Mouse (Mus musculus) olfactory bulb, adult 2 months (tissue): ENCODE measurements around the gene Olfr554.

ENCODE experiments used
- CTCF ChIP-seq: fragments of 200-500 bp; IDR thresholded peaks from 2 replicates; pipeline ENCODE4 v1.5.1; 2012; ENCODE audit warnings: low read depth, mild to moderate bottlenecking, low read length, moderate library complexity; ENCODE audit not compliant: insufficient read depth
- POLR2A ChIP-seq: fragments of 200-500 bp; IDR thresholded peaks from 2 replicates; pipeline ENCODE4 v1.6.1; 2012; ENCODE audit warnings: mild to moderate bottlenecking, low read depth, low read length, moderate library complexity; ENCODE audit not compliant: insufficient read depth

- TF ChIP-seq POLR2A = no peak
- TF ChIP-seq CTCF = no peak
These were observed 46.4 kb upstream of the Olfr554 start, which contains the start of gene Olfr551 for GRCm38 (mm10) chr7:102591786-102592185.
